Mouse (Mus musculus): ENCODE results near the gene Olfr1040.
"Not testable (repeated sequence)": the region's sequence is repeated elsewhere in the genome, so short reads cannot be mapped to it uniquely, and the experiment has no call there.

Olfr1040 gene

GRCm38 (mm10) chr2:86146632-86147031 is at the start of gene Olfr1040:
Olfr1040 (minus strand) TSS chr2:86146732.
- no peak for DNase-seq (ENCODE audit: low spot score)

DNA sequence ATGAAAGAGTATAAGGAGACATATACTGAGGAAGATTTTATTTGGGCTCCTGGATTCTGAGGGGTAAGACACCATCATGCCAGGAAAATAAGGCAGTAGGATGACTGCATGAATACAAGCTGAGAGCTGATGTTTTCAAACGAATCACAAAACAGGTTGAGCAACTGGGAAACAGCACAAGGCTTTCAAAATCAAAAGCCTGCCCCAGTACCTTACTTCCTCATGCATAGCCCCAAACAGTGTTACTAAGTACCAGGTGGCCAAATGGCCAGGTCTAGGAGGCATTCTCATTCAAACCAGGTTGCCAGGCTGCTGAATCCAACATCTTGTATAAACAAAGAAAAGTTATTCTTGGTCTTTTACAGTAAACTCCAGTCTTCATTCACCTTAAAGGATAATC is 49.3 kb upstream of the Olfr1040 start:
- DNase-seq (ENCODE audit: low spot score): no peak

- no peak for DNase-seq (ENCODE audit: low spot score)
Observed at GRCm38 (mm10) chr2:86185583-86185982, 39.1 kb upstream of the Olfr1040 start, which contains the start of gene Olfr52. Olfr52 (minus strand) TSS chr2:86185683.

- DNase-seq (ENCODE audit: low spot score): no peak
Observed at GRCm38 (mm10) chr2:86179950-86180349, 33.4 kb upstream of the Olfr1040 start.

DNA sequence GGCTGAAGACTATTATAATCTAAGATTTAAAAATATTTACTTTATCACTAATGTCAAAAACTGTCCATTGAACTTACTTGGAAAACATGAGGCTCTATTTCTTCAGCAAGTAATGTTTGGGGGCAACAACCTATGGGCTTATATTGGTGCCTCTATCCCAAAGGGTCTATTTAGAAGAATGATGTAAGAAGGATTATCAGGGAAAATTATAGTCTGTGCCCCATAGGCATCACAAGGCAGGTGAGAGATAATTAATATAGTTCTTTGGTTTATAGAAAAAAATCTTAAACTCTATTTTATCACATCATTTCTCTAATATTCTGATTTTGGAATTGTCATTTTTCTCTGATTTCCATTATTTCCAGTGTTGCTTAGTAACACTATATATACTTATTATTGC is 31.2 kb upstream of the Olfr1040 start, which contains the start of gene Olfr1044:
Olfr1044 (minus strand) TSS at position 101 of the 400 bp plus-strand sequence.
- DNase-seq (ENCODE audit: low spot score): no peak

GRCm38 (mm10) chr2:86175422-86175821 is 28.9 kb upstream of the Olfr1040 start:
- DNase-seq (ENCODE audit: low spot score): not testable (repeated sequence)

DNA sequence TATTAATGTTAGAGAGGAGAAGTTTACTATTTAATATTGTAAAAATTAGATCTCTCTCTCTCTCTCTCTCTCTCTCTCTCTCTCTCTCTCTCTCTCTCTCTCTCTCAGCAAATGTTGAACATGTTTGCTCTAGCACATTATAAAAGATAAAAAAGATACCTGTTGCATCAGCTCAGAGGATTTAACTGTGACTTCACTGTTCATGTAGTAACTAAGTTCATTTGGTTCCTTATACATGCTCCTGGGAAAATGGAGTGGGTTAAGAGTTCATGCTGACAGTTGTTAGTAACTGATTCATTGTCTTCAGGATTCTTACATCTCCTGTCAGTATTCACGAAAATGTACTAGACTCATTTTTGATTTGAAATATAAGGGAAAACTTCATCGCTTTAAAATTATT is 20.9 kb upstream of the Olfr1040 start, which contains the start of gene Olfr1043:
Olfr1043 (minus strand) TSS at position 101 of the 400 bp plus-strand sequence.
- no peak for DNase-seq (ENCODE audit: low spot score)

GRCm38 (mm10) chr2:86161738-86162137 is 15.2 kb upstream of the Olfr1040 start, which contains the start of gene Olfr1042:
Olfr1042 (minus strand) TSS chr2:86161838.
- DNase-seq (ENCODE audit: low spot score): no peak

- DNase-seq (ENCODE audit: low spot score): no peak
Observed at GRCm38 (mm10) chr2:86135828-86136227, 10.7 kb downstream of the Olfr1040 start, which contains the start of gene Olfr1039. Olfr1039 (minus strand) TSS chr2:86135928.

Measured in ovary, postnatal 10 days (tissue).